Mouse (Mus musculus) bone marrow macrophage, adult 2 months (primary cell): ENCODE data around the gene Ebi3. TPM values are rescaled to one million over a fixed set of nuclear protein-coding genes. Genes with fewer than 3 reads are reported as not detected.

ENCODE experiments used
- H3K27ac ChIP-seq: 2 replicates; pipeline ENCODE4 v1.5.1; 2012; ENCODE audit warnings: low read depth, low read length; ENCODE audit not compliant: insufficient read depth
- H3K4me1 ChIP-seq: 2 replicates; pipeline ENCODE4 v1.6.1; 2012; ENCODE audit warnings: low read length; ENCODE audit not compliant: control insufficient read depth, insufficient read depth
- H3K4me3 ChIP-seq: 2 replicates; pipeline ENCODE4 v1.5.1; 2012; ENCODE audit warnings: mild to moderate bottlenecking, low read length, moderate library complexity; ENCODE audit not compliant: insufficient read depth
- CTCF ChIP-seq: IDR thresholded peaks from 2 replicates; pipeline ENCODE4 v1.5.1; 2012; ENCODE audit warnings: low read depth, mild to moderate bottlenecking, low read length, moderate library complexity
- POLR2A ChIP-seq: IDR thresholded peaks from 2 replicates; pipeline ENCODE4 v1.6.1; 2012; ENCODE audit warnings: mild to moderate bottlenecking, low read depth, low read length, borderline replicate concordance
- polyA plus RNA-seq: library from polyadenylated mRNA; stranded (reverse); fragments of >200 nt; gene quantifications from 2 replicates; pipeline ENCODE4 v1.2.4, GENCODE M21; 2012; ENCODE audit not compliant: missing spikeins, insufficient read depth, insufficient read length

The Ebi3 gene
- polyA plus RNA-seq, 1 experiment, result 214 TPM

- TF ChIP-seq POLR2A (no peak), CTCF (no peak)
- Histone ChIP-seq H3K4me3 (no peak overlapping the region), H3K4me1 (no peaks in the 10 kb centered on the region), H3K27ac (no peak overlapping the region)
Observed at GRCm38 (mm10) chr17:55996007-55996406, 43.6 kb downstream of the Ebi3 start.

GRCm38 (mm10) chr17:55999794-56000499 is 47.5 kb downstream of the Ebi3 start:
- TF ChIP-seq CTCF, result no peak
- no peak for TF ChIP-seq POLR2A
- H3K4me3 ChIP-seq, result no peak overlapping the region
- 0 out of 2 replicates have a peak, but pooled peaks cover 2% of the 10 kb centered on the region for H3K4me1 ChIP-seq
- H3K27ac ChIP-seq, result no peak overlapping the region

- H3K4me1 ChIP-seq, result peaks cover 5% of the 10 kb centered on the region
- H3K4me3 ChIP-seq, result no peak overlapping the region
- TF ChIP-seq CTCF, result no peak
- TF ChIP-seq POLR2A, result no peak
- H3K27ac ChIP-seq, result no peak overlapping the region
Observed at GRCm38 (mm10) chr17:56003000-56003399, 50.6 kb downstream of the Ebi3 start.

- no peak within 1 kb of the TSS for H3K4me3 ChIP-seq
- H3K4me1 ChIP-seq, result peaks cover 9% of the 10 kb centered on the region
- H3K27ac ChIP-seq, result no peak within 1 kb of the TSS
- TF ChIP-seq POLR2A (no peak), CTCF (no peak)
Observed at GRCm38 (mm10) chr17:56005415-56006061, 53.1 kb downstream of the Ebi3 start, which contains the start of the genes Stap2 and Mpnd. Stap2 (minus strand) TSS chr17:56005584. Mpnd (plus strand) TSS chr17:56005711.

Other genes starting within 250 kb of the Ebi3 start
- gene Pot1b, start 240.0 kb upstream of the Ebi3 start, polyA plus RNA-seq, result 71.8 and 78.7 TPM in 2 replicates
- gene Adgre4, start 202.7 kb upstream of the Ebi3 start, polyA plus RNA-seq, result 20.0 and 22.8 TPM in 2 replicates
- 4.2 TPM in 2 replicates for gene Zfp119a, start 73.7 kb upstream of the Ebi3 start, polyA plus RNA-seq
- gene Zfp959, start 60.5 kb upstream of the Ebi3 start, polyA plus RNA-seq, result 8.7 and 11.8 TPM in 2 replicates
- gene Zfp119b, start 3.1 kb upstream of the Ebi3 start, polyA plus RNA-seq, result 5.7 and 7.9 TPM in 2 replicates
- 10.9 and 15.3 TPM in 2 replicates for gene Yju2, start 6.5 kb downstream of the Ebi3 start, polyA plus RNA-seq
- not detected in 2 replicates for gene Shd, start 17.8 kb downstream of the Ebi3 start, polyA plus RNA-seq
- not detected in 2 replicates for gene Fsd1, start 33.9 kb downstream of the Ebi3 start, polyA plus RNA-seq
- 0.98 and 1.5 TPM in 2 replicates for gene Stap2, start 52.9 kb downstream of the Ebi3 start, polyA plus RNA-seq
- gene Mpnd, start 53.1 kb downstream of the Ebi3 start, polyA plus RNA-seq, result 41.5 and 52.8 TPM in 2 replicates
- gene Sh3gl1, start 84.0 kb downstream of the Ebi3 start, polyA plus RNA-seq, result 98.2 and 99.0 TPM in 2 replicates
- 11.5 and 14.1 TPM in 2 replicates for gene Chaf1a, start 87.8 kb downstream of the Ebi3 start, polyA plus RNA-seq
- 55.7 and 67.6 TPM in 2 replicates for gene Ubxn6, start 122.4 kb downstream of the Ebi3 start, polyA plus RNA-seq
- gene Hdgfl2, start 127.0 kb downstream of the Ebi3 start, polyA plus RNA-seq, result 33.0 and 41.1 TPM in 2 replicates
- gene Plin4, start 157.2 kb downstream of the Ebi3 start, polyA plus RNA-seq, result 0.16 TPM in 1 of 2 replicates, not detected in the other
- not detected in 2 replicates for gene Plin5, start 165.0 kb downstream of the Ebi3 start, polyA plus RNA-seq
- not detected in 2 replicates for gene Lrg1, start 169.4 kb downstream of the Ebi3 start, polyA plus RNA-seq
- 7.8 and 8.1 TPM in 2 replicates for gene Sema6b, start 187.7 kb downstream of the Ebi3 start, polyA plus RNA-seq
- gene Tnfaip8l1, start 209.8 kb downstream of the Ebi3 start, polyA plus RNA-seq, result 4.7 and 5.4 TPM in 2 replicates
- 35.2 and 37.4 TPM in 2 replicates for gene Mydgf, start 231.3 kb downstream of the Ebi3 start, polyA plus RNA-seq